Mouse (Mus musculus) heart, postnatal 0 days (tissue): Measurements from ENCODE around the gene Zfp597. TPM values are rescaled to one million over a fixed set of nuclear protein-coding genes. Genes with fewer than 3 reads are reported as not detected.
"Not testable (repeated sequence)": the region's sequence is repeated elsewhere in the genome, so short reads cannot be mapped to it uniquely, and the experiment has no call there.

Experiments used
- ATAC-seq: fragments of 200-750 bp; cut with Nextera tagmentation; 2 replicates; pipeline ENCODE4 v1.8.0; 2017; ENCODE audit warnings: low read depth, moderate number of reproducible peaks, moderate library complexity; ENCODE audit not compliant: insufficient read depth
- DNase-seq: peaks from one replicate; pipeline ENCODE4 v3.0.0-alpha.2; 2016; ENCODE audit warnings: low spot score
- H3K27ac ChIP-seq: fragments of 300-500 bp; sonication (generic); 2 replicates; pipeline ENCODE4 v1.5.1; 2014; ENCODE audit warnings: low read depth, mild to moderate bottlenecking
- H3K27me3 ChIP-seq: fragments of 300-500 bp; sonication (generic); 2 replicates; pipeline ENCODE4 v1.6.1; 2014; ENCODE audit warnings: low read length, mixed read lengths; ENCODE audit not compliant: control insufficient read depth, insufficient read depth
- H3K36me3 ChIP-seq: fragments of 300-500 bp; sonication (generic); replicated peaks from 2 replicates; pipeline ENCODE4 v1.6.1; 2014; ENCODE audit warnings: low read length, mixed read lengths; ENCODE audit not compliant: control insufficient read depth, insufficient read depth
- H3K4me1 ChIP-seq: fragments of 300-500 bp; sonication (generic); 2 replicates; pipeline ENCODE4 v1.6.1; 2014; ENCODE audit warnings: antibody characterized with exemption; ENCODE audit not compliant: control insufficient read depth, insufficient read depth
- H3K4me2 ChIP-seq: fragments of 300-500 bp; sonication (generic); 2 replicates; pipeline ENCODE4 v1.6.1; 2014; ENCODE audit warnings: low read depth, mild to moderate bottlenecking, low read length, moderate library complexity
- H3K4me3 ChIP-seq: fragments of 300-500 bp; sonication (generic); 2 replicates; pipeline ENCODE4 v1.5.1; 2014; ENCODE audit warnings: low read depth, low read length
- H3K9ac ChIP-seq: fragments of 300-500 bp; sonication (generic); replicated peaks from 2 replicates; pipeline ENCODE4 v1.6.1; 2014; ENCODE audit warnings: low read depth, low read length, mixed read lengths
- H3K9me3 ChIP-seq: fragments of 300-500 bp; sonication (generic); replicated peaks from 2 replicates; pipeline ENCODE4 v1.6.1; 2016; ENCODE audit warnings: low read length; ENCODE audit not compliant: control insufficient read depth
- CTCF ChIP-seq: IDR thresholded peaks from 2 replicates; pipeline ENCODE4 v1.5.1; 2016; ENCODE audit warnings: antibody characterized with exemption, control low read depth, low read depth
- EP300 ChIP-seq: IDR thresholded peaks from 2 replicates; pipeline ENCODE4 v1.6.1; 2016; ENCODE audit warnings: antibody characterized with exemption, low read depth
- WGBS: fragments of 180-500 bp; shearing (Covaris S2); extraction: QIAGEN DNeasy Blood & Tissue Kit; methylation state at CpG from one replicate; pipeline ENCODE4 v1.1.7; 2014; 5-methylcytosine and 5-hydroxymethylcytosine counted together
- microRNA-seq: library from miRNA; unstranded; fragments of <30 nt; microRNA quantifications from one replicate; pipeline ENCODE4, GENCODE M21; 2016
- polyA plus RNA-seq: library from polyadenylated mRNA; unstranded; fragments of >200 nt; fragmentation: Nextera tagmentation; extraction: Ambion mirVana; gene quantifications from 2 replicates; pipeline ENCODE4 v1.2.1, GENCODE M21; 2015
- total RNA-seq: library from RNA; depleted of rRNA; stranded (reverse); fragments of >200 nt; gene quantifications from 2 replicates; pipeline ENCODE4 v1.2.3, GENCODE M21; 2014; ENCODE audit warnings: low replicate concordance; rRNA removed

The Zfp597 gene
- total and polyA plus RNA-seq, 2 experiments from 2014 or later = 4.3 to 9.2 TPM

- no peak for TF ChIP-seq EP300
- TF ChIP-seq CTCF = no peak
- Histone ChIP-seq H3K4me3 (no peak within 1 kb of the TSS), H3K9me3 (no peaks in the 10 kb centered on the region; the same call in 1 of the 2 replicates), H3K27me3 (no peaks in the 10 kb centered on the region), H3K4me2 (no peak within 1 kb of the TSS), H3K27ac (no peak within 1 kb of the TSS), H3K36me3 (no peaks in the 10 kb centered on the region), H3K4me1 (no peaks in the 10 kb centered on the region), H3K9ac (no peak within 1 kb of the TSS)
- no peak for ATAC-seq
- no peak for DNase-seq
Measured at GRCm38 (mm10) chr16:3830588-3831109, 53.7 kb downstream of the Zfp597 start, which contains the start of gene Olfr15. Gene Olfr15, plus strand, starts transcription at chr16:3830878.

DNA sequence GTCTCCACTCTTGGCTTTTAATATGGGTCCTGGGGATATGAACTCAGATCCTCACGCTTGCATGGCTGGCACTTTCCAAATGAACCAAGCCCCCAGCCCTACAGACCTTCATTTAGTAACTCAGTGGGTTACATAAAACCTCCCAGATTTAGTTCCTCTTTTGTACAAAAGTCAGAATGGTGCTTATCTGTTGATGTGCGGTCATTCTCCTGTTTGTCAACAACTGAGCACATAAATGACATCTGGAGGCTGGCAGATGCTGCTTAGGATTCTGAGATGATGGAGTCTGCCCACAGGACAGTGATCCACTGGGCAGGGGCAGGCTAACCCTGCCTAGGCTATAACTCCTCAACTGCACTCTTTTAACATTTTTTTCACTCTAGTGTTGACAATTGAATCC lies 54.6 kb downstream of the Zfp597 start:
- H3K27me3 ChIP-seq = no peaks in the 10 kb centered on the region
- no peak overlapping the region for H3K9ac ChIP-seq
- DNase-seq (no peak), ATAC-seq (no peak)
- no peak overlapping the region for H3K4me3 ChIP-seq
- peaks cover 3% of the 10 kb centered on the region; the same call in 1 of the 2 replicates for H3K9me3 ChIP-seq
- no peaks in the 10 kb centered on the region for H3K4me1 ChIP-seq
- TF ChIP-seq CTCF = no peak
- no peak for TF ChIP-seq EP300
- whole genome bisulfite sequencing = 72% methylated on average over 2 of the region's 2 CpGs
- H3K27ac ChIP-seq = no peak overlapping the region
- no peak overlapping the region for H3K4me2 ChIP-seq
- no peaks in the 10 kb centered on the region for H3K36me3 ChIP-seq

- peaks cover 3% of the 10 kb centered on the region; the same call in 1 of the 2 replicates for H3K9me3 ChIP-seq
- DNase-seq (no peak), ATAC-seq (no peak)
- 51% methylated on average over 3 of the region's 3 CpGs for WGBS
- H3K4me2 ChIP-seq = no peak overlapping the region
- no peaks in the 10 kb centered on the region for H3K4me1 ChIP-seq
- H3K9ac ChIP-seq = no peak overlapping the region
- no peak overlapping the region for H3K27ac ChIP-seq
- H3K27me3 ChIP-seq = no peaks in the 10 kb centered on the region
- TF ChIP-seq CTCF = no peak
- no peak for TF ChIP-seq EP300
- no peak overlapping the region for H3K4me3 ChIP-seq
- H3K36me3 ChIP-seq = no peaks in the 10 kb centered on the region
Measured at GRCm38 (mm10) chr16:3828021-3828420, 56.3 kb downstream of the Zfp597 start.

- no peak overlapping the region for H3K4me3 ChIP-seq
- peaks cover 3% of the 10 kb centered on the region; the same call in 1 of the 2 replicates for H3K4me1 ChIP-seq
- H3K9ac ChIP-seq = no peak overlapping the region
- DNase-seq = peak; percentile 25
- H3K27me3 ChIP-seq = no peaks in the 10 kb centered on the region
- H3K27ac ChIP-seq = no peak overlapping the region
- no peak overlapping the region for H3K4me2 ChIP-seq
- no peak for TF ChIP-seq CTCF
- TF ChIP-seq EP300 = no peak
- 33% methylated on average over 2 of the region's 2 CpGs for WGBS
- ATAC-seq = peak; percentile 62
- H3K36me3 ChIP-seq = no peaks in the 10 kb centered on the region
- H3K9me3 ChIP-seq = 0 out of 2 replicates have a peak, but pooled peaks cover 3% of the 10 kb centered on the region
Measured at GRCm38 (mm10) chr16:3820202-3820601, 64.2 kb downstream of the Zfp597 start.

- not testable (repeated sequence) for H3K9me3 ChIP-seq, H3K27me3 ChIP-seq, ATAC-seq
Measured at GRCm38 (mm10) chr16:3814667-3815066, 69.7 kb downstream of the Zfp597 start.

More at GRCm38 (mm10) chr16:3814667-3815066, 69.7 kb downstream of the Zfp597 start:
- WGBS = 75% methylated on average over 6 of the region's 6 CpGs
- DNase-seq, H3K27ac ChIP-seq, H3K4me3 ChIP-seq, H3K4me1 ChIP-seq, H3K4me2 ChIP-seq, H3K36me3 ChIP-seq, H3K9ac ChIP-seq: not testable (repeated sequence)

Small RNA genes within 50 kb of the gene (microRNA-seq; reads per million reads assigned to microRNA genes)
- not detected for gene Gm23493

Other genes with a start within 250 kb of the Zfp597 start
- gene Mefv, start 166.5 kb downstream of the Zfp597 start, total RNA-seq = not detected in 2 replicates
- gene Mefv, start 166.5 kb downstream of the Zfp597 start, polyA plus RNA-seq = 0.04 and 0.05 TPM in 2 replicates
- gene Zfp263, start 140.5 kb downstream of the Zfp597 start, total RNA-seq = 11.1 and 12.6 TPM in 2 replicates
- gene Zfp263, start 140.5 kb downstream of the Zfp597 start, polyA plus RNA-seq = 15.8 and 17.1 TPM in 2 replicates
- gene Olfr15, start 53.7 kb downstream of the Zfp597 start, total RNA-seq = not detected in 2 replicates
- not detected in 2 replicates for gene Olfr15, start 53.7 kb downstream of the Zfp597 start, polyA plus RNA-seq
- gene Zfp174, start 37.3 kb downstream of the Zfp597 start, total RNA-seq = 0.69 and 0.93 TPM in 2 replicates
- 0.71 and 0.72 TPM in 2 replicates for gene Zfp174, start 37.3 kb downstream of the Zfp597 start, polyA plus RNA-seq
- gene Naa60, start 12.2 kb downstream of the Zfp597 start, total RNA-seq = 23.6 and 24.2 TPM in 2 replicates
- gene Naa60, start 12.2 kb downstream of the Zfp597 start, polyA plus RNA-seq = 32.2 and 33.0 TPM in 2 replicates
- gene Gm20695, start 87 bp upstream of the Zfp597 start, total RNA-seq = not detected in 2 replicates
- gene Gm20695, start 87 bp upstream of the Zfp597 start, polyA plus RNA-seq = 0.93 and 1.2 TPM in 2 replicates
- gene 1700037C18Rik, start 24.1 kb upstream of the Zfp597 start, total RNA-seq = 3.2 and 4.0 TPM in 2 replicates
- 9.2 and 10.0 TPM in 2 replicates for gene 1700037C18Rik, start 24.1 kb upstream of the Zfp597 start, polyA plus RNA-seq
- gene Cluap1, start 24.2 kb upstream of the Zfp597 start, total RNA-seq = 5.6 and 18.4 TPM in 2 replicates
- 14.9 and 16.2 TPM in 2 replicates for gene Cluap1, start 24.2 kb upstream of the Zfp597 start, polyA plus RNA-seq
- 0.15 and 0.35 TPM in 2 replicates for gene Nlrc3, start 92.1 kb upstream of the Zfp597 start, total RNA-seq
- 1.2 TPM in 2 replicates for gene Nlrc3, start 92.1 kb upstream of the Zfp597 start, polyA plus RNA-seq
- gene Slx4, start 119.2 kb upstream of the Zfp597 start, total RNA-seq = 4.4 and 5.4 TPM in 2 replicates
- 3.0 and 3.2 TPM in 2 replicates for gene Slx4, start 119.2 kb upstream of the Zfp597 start, polyA plus RNA-seq
- gene Dnase1, start 152.4 kb upstream of the Zfp597 start, total RNA-seq = not detected in 2 replicates
- 0.82 and 1.3 TPM in 2 replicates for gene Dnase1, start 152.4 kb upstream of the Zfp597 start, polyA plus RNA-seq
- 109 and 135 TPM in 2 replicates for gene Trap1, start 193.3 kb upstream of the Zfp597 start, total RNA-seq
- gene Trap1, start 193.3 kb upstream of the Zfp597 start, polyA plus RNA-seq = 117 and 121 TPM in 2 replicates